Mouse (Mus musculus) 3T3-L1 (cell line): ENCODE measurements around the gene Sf3b3.
A peak's percentile ranks its signal among the peaks of the same experiment; 100 is the strongest.
"Not testable (repeated sequence)": the region's sequence is repeated elsewhere in the genome, so short reads cannot be mapped to it uniquely, and the experiment has no call there.

Experiments
- DNase-seq: peaks from one replicate; pipeline ENCODE4 v3.0.0-alpha.2; 2015; ENCODE audit warnings: low read depth, low spot score

Sf3b3 gene

GRCm38 (mm10) chr8:110846405-110847170 is at the start of gene Sf3b3, which contains the start of gene Cog4:
Sf3b3 (minus strand) TSS chr8:110846787.
Cog4 (plus strand) TSS chr8:110846600.
- peak; percentile 94 for DNase-seq

- no peak for DNase-seq
Measured at GRCm38 (mm10) chr8:110895812-110896211, 49.2 kb upstream of the Sf3b3 start.

GRCm38 (mm10) chr8:110895254-110895653 is 48.7 kb upstream of the Sf3b3 start:
- DNase-seq: no peak

GRCm38 (mm10) chr8:110894851-110895250 is 48.3 kb upstream of the Sf3b3 start:
- no peak for DNase-seq

- DNase-seq: no peak
Measured at GRCm38 (mm10) chr8:110892913-110893312, 46.3 kb upstream of the Sf3b3 start.

GRCm38 (mm10) chr8:110892040-110892439 is 45.5 kb upstream of the Sf3b3 start:
- DNase-seq: no peak

GRCm38 (mm10) chr8:110889904-110890470 is 43.4 kb upstream of the Sf3b3 start:
- DNase-seq: no peak

GRCm38 (mm10) chr8:110888860-110889259 is 42.3 kb upstream of the Sf3b3 start:
- DNase-seq: no peak

- no peak for DNase-seq
Measured at GRCm38 (mm10) chr8:110888441-110888840, 41.9 kb upstream of the Sf3b3 start.

- no peak for DNase-seq
Measured at GRCm38 (mm10) chr8:110887551-110887950, 41.0 kb upstream of the Sf3b3 start.

- DNase-seq: no peak
Measured at GRCm38 (mm10) chr8:110886634-110887033, 40.0 kb upstream of the Sf3b3 start.

- no peak for DNase-seq
Measured at GRCm38 (mm10) chr8:110883824-110884223, 37.2 kb upstream of the Sf3b3 start.

- no peak for DNase-seq
Measured at GRCm38 (mm10) chr8:110881741-110882310, 35.2 kb upstream of the Sf3b3 start.

- DNase-seq: no peak
Measured at GRCm38 (mm10) chr8:110877862-110878261, 31.3 kb upstream of the Sf3b3 start.

GRCm38 (mm10) chr8:110870501-110870900 is 23.9 kb upstream of the Sf3b3 start:
- no peak for DNase-seq

GRCm38 (mm10) chr8:110861347-110862025 is 14.9 kb upstream of the Sf3b3 start:
- not testable (repeated sequence) for DNase-seq

GRCm38 (mm10) chr8:110859651-110860501 is 13.3 kb upstream of the Sf3b3 start:
- DNase-seq: peak; percentile 78

GRCm38 (mm10) chr8:110856760-110857461 is 10.3 kb upstream of the Sf3b3 start:
- DNase-seq: peak; percentile 79

GRCm38 (mm10) chr8:110856073-110856472 is 9.5 kb upstream of the Sf3b3 start:
- DNase-seq: not testable (repeated sequence)

- DNase-seq: no peak
Measured at GRCm38 (mm10) chr8:110851186-110851585, 4.6 kb upstream of the Sf3b3 start.
